Mouse (Mus musculus) midbrain, embryonic 14.5 days (tissue): ENCODE measurements at regions not wholly inside any gene's neighbourhood (a gene's known extent, or its start where the extent isn't known, plus 50 kb on each side); places are given as distances from the start of the nearest gene placed in this dataset.

Experiments used
- ATAC-seq: fragments of 200-750 bp; cut with Nextera tagmentation; 2 replicates; pipeline ENCODE4 v1.8.0; 2017; ENCODE audit warnings: moderate number of reproducible peaks, moderate library complexity; ENCODE audit not compliant: low FRiP score, low TSS enrichment
- DNase-seq: peaks from one replicate; pipeline ENCODE4 v3.0.0-alpha.2; 2015
- H3K27ac ChIP-seq: fragments of 300-500 bp; sonication (generic); replicated peaks from 2 replicates; pipeline ENCODE4 v1.5.1; 2014; ENCODE audit warnings: mild to moderate bottlenecking, low read depth, low read length, moderate library complexity
- H3K27me3 ChIP-seq: fragments of 300-500 bp; sonication (generic); 2 replicates; pipeline ENCODE4 v1.6.1; 2014; ENCODE audit warnings: low read length, control low read depth, mixed read lengths; ENCODE audit not compliant: control insufficient read depth, insufficient read depth
- H3K36me3 ChIP-seq: fragments of 300-500 bp; sonication (generic); 2 replicates; pipeline ENCODE4 v1.6.1; 2014; ENCODE audit warnings: low read length, control low read depth; ENCODE audit not compliant: control insufficient read depth, insufficient read depth
- H3K4me1 ChIP-seq: fragments of 300-500 bp; sonication (generic); 2 replicates; pipeline ENCODE4 v1.6.1; 2014; ENCODE audit warnings: mild to moderate bottlenecking, antibody characterized with exemption, low read length, control low read depth; ENCODE audit not compliant: control insufficient read depth, insufficient read depth
- H3K4me2 ChIP-seq: fragments of 300-500 bp; sonication (generic); 2 replicates; pipeline ENCODE4 v1.6.1; 2014; ENCODE audit warnings: mild to moderate bottlenecking, low read length, moderate library complexity
- H3K4me3 ChIP-seq: fragments of 300-500 bp; sonication (generic); replicated peaks from 2 replicates; pipeline ENCODE4 v1.5.1; 2014; ENCODE audit warnings: low read depth, low read length
- H3K9ac ChIP-seq: fragments of 300-500 bp; sonication (generic); replicated peaks from 2 replicates; pipeline ENCODE4 v1.6.1; 2014; ENCODE audit warnings: mild to moderate bottlenecking, low read length, moderate library complexity
- H3K9me3 ChIP-seq: fragments of 300-500 bp; sonication (generic); 2 replicates; pipeline ENCODE4 v1.6.1; 2016; ENCODE audit warnings: low read length, control low read depth, mixed read lengths; ENCODE audit not compliant: control insufficient read depth
- WGBS: fragments of 180-500 bp; shearing (Covaris S2); extraction: QIAGEN DNeasy Blood & Tissue Kit; methylation state at CpG from one replicate; pipeline ENCODE4 v1.1.7; 2014; 5-methylcytosine and 5-hydroxymethylcytosine counted together

GRCm38 (mm10) chr12:44145321-44145720 lies 64.8 kb downstream of the Dnajb9 start:
- DNase-seq, result no peak
- Histone ChIP-seq H3K9me3 (no peaks in the 10 kb centered on the region), H3K27me3 (no peaks in the 10 kb centered on the region), H3K4me2 (no peak overlapping the region), H3K36me3 (no peaks in the 10 kb centered on the region), H3K9ac (no peak overlapping the region), H3K27ac (no peak overlapping the region), H3K4me1 (no peaks in the 10 kb centered on the region), H3K4me3 (no peak overlapping the region)
- WGBS, result 89% methylated on average over 2 of the region's 2 CpGs
- no peak for ATAC-seq

DNA sequence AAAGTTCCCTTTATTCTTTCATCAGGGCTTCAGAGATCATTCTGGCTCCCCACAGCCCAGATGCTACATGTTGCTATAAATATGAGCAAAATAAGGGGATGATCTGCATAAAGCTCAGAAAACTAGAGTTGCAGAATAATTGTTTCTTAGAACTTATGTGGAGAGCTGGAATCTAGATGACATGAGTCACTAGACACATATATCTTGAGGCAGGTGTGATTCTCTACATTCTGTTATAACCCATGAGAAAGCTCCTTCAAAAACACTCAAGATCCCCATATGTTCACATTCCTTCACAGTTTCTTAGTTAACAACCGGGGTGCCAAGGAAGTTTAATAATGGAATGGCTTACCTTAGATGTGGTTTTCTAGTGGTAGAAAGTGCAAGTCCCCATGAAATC lies 71.1 kb downstream of the Dnajb9 start:
- no peak overlapping the region for H3K4me3 ChIP-seq
- ATAC-seq (no peak), DNase-seq (no peak)
- no peaks in the 10 kb centered on the region for H3K36me3 ChIP-seq
- WGBS, result 98% methylated on average over 1 of the region's 1 CpGs
- no peak overlapping the region for H3K4me2 ChIP-seq
- no peaks in the 10 kb centered on the region for H3K27me3 ChIP-seq
- H3K4me1 ChIP-seq, result no peaks in the 10 kb centered on the region
- no peak overlapping the region for H3K9ac ChIP-seq
- H3K9me3 ChIP-seq, result no peaks in the 10 kb centered on the region
- no peak overlapping the region for H3K27ac ChIP-seq

DNA sequence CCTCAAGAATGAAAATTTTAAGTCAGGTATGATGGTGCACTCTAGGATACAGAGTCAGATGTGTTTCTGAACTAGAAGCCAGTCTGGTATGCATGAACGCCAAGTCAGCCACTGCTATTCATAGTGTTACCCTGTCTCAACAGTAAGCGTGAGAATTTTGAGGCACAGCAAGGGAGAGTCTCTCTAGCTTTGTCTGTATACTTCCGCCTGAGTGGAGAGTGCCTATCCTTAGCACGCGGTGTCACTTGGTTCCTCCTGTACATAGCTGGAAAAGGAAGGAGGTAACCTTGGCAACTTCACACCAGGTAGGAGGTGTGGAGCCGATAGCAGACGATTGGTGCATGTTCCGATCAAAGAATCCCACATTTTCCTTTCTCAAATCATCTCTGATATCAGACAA lies 81.3 kb downstream of the Dnajb9 start:
- 90% methylated on average over 8 of the region's 8 CpGs for WGBS
- Histone ChIP-seq H3K4me2 (no peak overlapping the region), H3K27me3 (no peaks in the 10 kb centered on the region), H3K27ac (no peak overlapping the region), H3K4me1 (no peaks in the 10 kb centered on the region), H3K36me3 (no peaks in the 10 kb centered on the region), H3K9me3 (no peaks in the 10 kb centered on the region), H3K9ac (no peak overlapping the region), H3K4me3 (no peak overlapping the region)
- no peak for DNase-seq
- ATAC-seq, result no peak

DNA sequence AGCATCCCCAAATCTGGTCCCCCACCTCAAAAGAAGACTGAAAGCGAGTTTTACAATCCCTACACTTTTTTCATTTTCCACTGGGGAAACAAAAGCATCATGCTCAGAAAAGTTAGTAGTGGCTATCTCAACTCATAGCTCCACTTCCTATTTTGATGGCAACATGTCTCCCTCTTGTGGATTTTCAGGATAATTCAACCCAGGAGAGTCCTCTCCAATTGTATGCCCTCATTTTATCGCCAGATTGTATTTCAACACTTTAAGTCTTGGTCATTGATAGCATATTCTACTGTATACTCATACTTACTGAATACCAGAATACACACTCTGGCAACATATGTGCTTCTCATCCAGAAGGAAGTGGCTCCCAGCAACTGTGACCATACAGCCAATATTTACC lies 105.0 kb downstream of the Dnajb9 start:
- no peaks in the 10 kb centered on the region for H3K36me3 ChIP-seq
- no peaks in the 10 kb centered on the region for H3K9me3 ChIP-seq
- WGBS, result 48% methylated on average over 2 of the region's 2 CpGs
- ATAC-seq (no peak), DNase-seq (peak; percentile 77)
- no peaks in the 10 kb centered on the region for H3K4me1 ChIP-seq
- no peak overlapping the region for H3K4me2 ChIP-seq
- no peak overlapping the region for H3K27ac ChIP-seq
- no peak overlapping the region for H3K9ac ChIP-seq
- H3K27me3 ChIP-seq, result no peaks in the 10 kb centered on the region
- no peak overlapping the region for H3K4me3 ChIP-seq

DNA sequence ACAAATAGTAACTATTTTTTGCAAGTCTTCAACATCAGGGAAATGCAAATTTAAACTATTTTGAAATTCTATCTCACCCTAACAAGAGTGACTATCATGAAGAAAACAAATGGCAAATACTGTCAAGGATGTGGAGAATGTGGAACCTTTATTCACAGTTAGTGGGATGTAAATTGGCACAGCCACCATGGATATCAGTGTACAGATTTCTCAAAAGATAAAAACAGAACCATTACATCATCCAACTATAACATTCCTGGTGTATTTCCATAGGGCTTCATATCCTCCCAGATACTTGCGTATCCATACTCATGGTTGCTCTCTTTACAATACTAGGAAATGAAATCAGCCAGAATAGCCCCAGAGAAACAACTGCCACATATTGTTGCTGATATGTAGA lies 110.9 kb downstream of the Dnajb9 start:
- WGBS, result 92% methylated on average over 1 of the region's 1 CpGs

DNA sequence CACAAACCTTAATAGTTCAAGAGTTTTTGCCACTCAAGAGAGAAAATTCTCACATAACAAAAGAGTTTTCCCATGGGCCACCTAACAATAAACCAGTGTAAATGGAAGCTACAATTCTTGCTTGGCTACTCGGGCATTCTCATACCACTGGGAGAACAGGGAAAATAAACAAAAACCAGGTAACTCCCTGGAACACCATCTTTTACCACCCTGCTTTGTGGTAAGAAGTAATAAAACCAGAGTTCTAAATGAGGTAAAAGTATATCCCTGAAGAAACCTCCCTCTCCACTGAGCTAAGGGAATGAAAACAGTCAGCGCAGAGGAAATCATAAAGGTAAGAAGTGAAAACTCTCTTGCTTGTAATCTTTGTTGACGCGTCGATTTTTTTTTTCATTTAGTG lies 138.4 kb downstream of the Dnajb9 start:
- H3K9me3 ChIP-seq, result no peaks in the 10 kb centered on the region
- no peak overlapping the region for H3K9ac ChIP-seq
- no peak for DNase-seq
- H3K36me3 ChIP-seq, result no peaks in the 10 kb centered on the region
- H3K4me1 ChIP-seq, result no peaks in the 10 kb centered on the region
- no peak overlapping the region for H3K4me2 ChIP-seq
- H3K4me3 ChIP-seq, result no peak overlapping the region
- H3K27ac ChIP-seq, result no peak overlapping the region
- 89% methylated on average over 5 of the region's 5 CpGs for WGBS
- no peak for ATAC-seq
- H3K27me3 ChIP-seq, result no peaks in the 10 kb centered on the region

More for the DNA sequence above, 110.9 kb downstream of the Dnajb9 start:
- H3K4me3 ChIP-seq, result no peak overlapping the region
- H3K4me1 ChIP-seq, result no peaks in the 10 kb centered on the region
- H3K4me2 ChIP-seq, result no peak overlapping the region
- ATAC-seq (no peak), DNase-seq (no peak)
- H3K36me3 ChIP-seq, result no peaks in the 10 kb centered on the region
- H3K27me3 ChIP-seq, result no peaks in the 10 kb centered on the region
- H3K27ac ChIP-seq, result no peak overlapping the region
- H3K9me3 ChIP-seq, result no peaks in the 10 kb centered on the region
- H3K9ac ChIP-seq, result no peak overlapping the region

DNA sequence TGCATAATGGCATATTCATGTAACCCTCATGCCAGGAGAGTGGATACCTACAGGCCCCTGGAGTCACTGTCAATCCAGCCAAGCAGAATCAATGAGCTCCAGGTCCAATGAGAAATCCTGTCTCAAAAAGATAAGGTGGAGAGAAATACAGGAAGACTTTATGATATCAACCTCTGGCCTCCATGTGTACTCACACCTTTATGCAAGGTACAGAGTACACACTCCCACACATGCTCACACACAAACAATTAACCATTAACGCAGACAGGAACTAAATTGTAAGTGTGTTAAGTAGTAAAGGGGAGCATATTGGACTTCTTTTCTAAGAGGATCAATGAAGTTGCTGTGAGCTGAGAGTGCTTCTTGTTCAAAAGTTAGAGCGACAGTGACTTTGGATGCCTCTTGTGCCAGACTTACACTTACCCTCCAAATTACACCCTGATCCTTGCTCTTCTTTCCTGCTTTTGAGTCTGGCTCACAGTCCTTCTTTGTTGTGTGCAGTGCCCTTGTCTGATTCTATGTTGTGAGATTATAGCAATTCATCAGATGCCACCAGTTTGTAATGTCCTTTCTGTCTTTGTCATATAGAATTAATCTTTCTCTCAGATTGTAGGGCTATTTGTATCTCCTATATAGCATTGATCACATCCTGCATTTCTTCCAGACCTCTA lies 153.5 kb downstream of the Dnajb9 start:
- no peak for DNase-seq
- Histone ChIP-seq H3K4me1 (no peaks in the 10 kb centered on the region), H3K4me2 (no peak overlapping the region), H3K4me3 (no peak overlapping the region), H3K27me3 (no peaks in the 10 kb centered on the region), H3K36me3 (no peaks in the 10 kb centered on the region), H3K27ac (no peak overlapping the region), H3K9me3 (no peaks in the 10 kb centered on the region), H3K9ac (no peak overlapping the region)
- no peak for ATAC-seq
- 96% methylated on average over 2 of the region's 2 CpGs for WGBS

DNA sequence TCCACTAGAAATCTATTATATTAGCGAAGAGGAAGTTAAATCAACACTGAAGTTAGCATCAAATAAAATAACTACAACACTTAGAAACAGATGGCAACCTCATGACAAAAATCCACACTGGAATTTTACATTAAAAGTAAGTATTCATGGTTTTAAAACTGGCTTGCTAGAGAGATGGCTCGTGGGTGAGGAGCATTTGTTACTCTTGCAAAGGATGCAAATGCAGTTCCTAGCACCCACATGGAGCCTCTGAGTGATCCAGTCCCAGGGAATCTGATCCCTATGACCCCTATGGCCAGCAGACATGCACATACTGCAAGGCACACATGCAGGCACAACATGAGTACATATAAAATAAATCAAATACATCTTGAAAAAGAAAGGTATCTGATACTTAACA lies 164.3 kb downstream of the Dnajb9 start:
- H3K4me1 ChIP-seq, result 0 out of 2 replicates have a peak, but pooled peaks cover 3% of the 10 kb centered on the region
- H3K9ac ChIP-seq, result no peak overlapping the region
- H3K27ac ChIP-seq, result no peak overlapping the region
- no peaks in the 10 kb centered on the region for H3K36me3 ChIP-seq
- H3K4me3 ChIP-seq, result no peak overlapping the region
- 67% methylated on average over 2 of the region's 2 CpGs for WGBS
- no peaks in the 10 kb centered on the region for H3K9me3 ChIP-seq
- no peak for DNase-seq
- no peaks in the 10 kb centered on the region for H3K27me3 ChIP-seq
- H3K4me2 ChIP-seq, result no peak overlapping the region
- ATAC-seq, result no peak

GRCm38 (mm10) chr12:44044388-44045105 lies 165.6 kb downstream of the Dnajb9 start:
- H3K36me3 ChIP-seq, result no peaks in the 10 kb centered on the region
- no peak overlapping the region for H3K4me3 ChIP-seq
- 0 out of 2 replicates have a peak, but pooled peaks cover 3% of the 10 kb centered on the region for H3K4me1 ChIP-seq
- H3K27ac ChIP-seq, result no peak overlapping the region
- H3K9me3 ChIP-seq, result no peaks in the 10 kb centered on the region
- 60% methylated on average over 14 of the region's 14 CpGs for WGBS
- DNase-seq (peak; percentile 47), ATAC-seq (peak; percentile 63; the same call in 1 of the 2 replicates)
- no peak overlapping the region for H3K9ac ChIP-seq
- H3K4me2 ChIP-seq, result no peak overlapping the region
- no peaks in the 10 kb centered on the region for H3K27me3 ChIP-seq
